Mouse (Mus musculus): Measurements from ENCODE around the gene Bnip1. TPM values are rescaled to one million over a fixed set of nuclear protein-coding genes. Genes with fewer than 3 reads are reported as not detected.

Gene Bnip1
- polyA plus RNA-seq (2012; ENCODE audit: low replicate concordance): 22.8 and 25.2 TPM in 2 replicates

DNA sequence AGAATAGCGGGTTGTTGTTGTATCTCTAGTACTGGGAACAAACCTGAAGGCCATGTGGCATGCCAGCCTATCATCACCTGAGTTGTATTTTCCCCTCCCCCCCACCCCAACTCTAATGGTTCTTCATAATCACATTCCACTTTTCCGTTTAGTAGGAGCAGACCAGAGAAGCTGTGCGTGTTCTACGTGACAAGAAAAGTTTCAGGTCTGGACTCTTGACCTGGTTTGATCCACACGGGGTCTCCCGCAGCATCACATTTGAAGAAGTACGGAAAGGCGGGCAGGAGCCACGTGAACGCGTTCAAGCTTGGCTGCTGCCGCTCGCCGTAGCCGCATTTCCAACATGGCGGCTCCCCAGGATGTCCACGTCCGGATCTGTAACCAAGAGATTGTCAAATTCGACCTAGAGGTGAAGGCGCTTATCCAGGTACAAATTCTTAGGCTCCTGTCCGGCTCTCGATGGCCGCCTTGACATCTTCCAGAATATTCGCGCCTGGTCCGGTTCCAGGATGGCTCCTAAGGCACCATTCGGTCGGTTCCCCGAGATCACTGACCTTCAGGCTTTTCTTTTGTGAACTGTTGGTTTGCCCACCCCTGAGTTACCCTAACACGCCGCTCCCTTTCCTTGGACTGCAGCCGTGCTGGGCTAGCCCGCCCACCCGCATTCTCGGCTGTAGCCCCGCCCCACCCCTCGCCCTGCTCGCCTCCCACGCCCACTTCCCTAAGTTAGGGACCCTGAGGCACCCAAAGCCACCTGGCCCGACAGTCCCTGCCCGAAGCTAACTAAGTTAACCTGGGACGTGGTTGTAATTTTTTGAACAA, at the start of gene Bnip1:
Gene Bnip1 (plus strand): TSS at position 317 of the 822 bp plus-strand sequence.

Other genes starting within 250 kb of the Bnip1 start
- gene Ergic1, start 219.6 kb upstream of the Bnip1 start, polyA plus RNA-seq (2012; ENCODE audit: low replicate concordance): 4.4 and 11.1 TPM in 2 replicates
- 22.5 and 24.3 TPM in 2 replicates for gene Dusp1, start 218.9 kb upstream of the Bnip1 start, polyA plus RNA-seq (2012; ENCODE audit: low replicate concordance)
- 10.9 and 25.6 TPM in 2 replicates for gene Atp6v0e, start 117.8 kb upstream of the Bnip1 start, polyA plus RNA-seq (2012; ENCODE audit: low replicate concordance)
- gene Crebrf, start 65.4 kb upstream of the Bnip1 start, polyA plus RNA-seq (2012; ENCODE audit: low replicate concordance): 0.70 and 3.6 TPM in 2 replicates
- 3.5 and 5.3 TPM in 2 replicates for gene Nkx2-5, start 63.9 kb downstream of the Bnip1 start, polyA plus RNA-seq (2012; ENCODE audit: low replicate concordance)
- gene Kifc5b, start 136.0 kb downstream of the Bnip1 start, polyA plus RNA-seq (2012; ENCODE audit: low replicate concordance): 31.2 and 34.1 TPM in 2 replicates
- gene Phf1, start 152.0 kb downstream of the Bnip1 start, polyA plus RNA-seq (2012; ENCODE audit: low replicate concordance): 114 and 222 TPM in 2 replicates
- gene Cuta, start 158.5 kb downstream of the Bnip1 start, polyA plus RNA-seq (2012; ENCODE audit: low replicate concordance): 267 and 527 TPM in 2 replicates
- gene Syngap1, start 160.2 kb downstream of the Bnip1 start, polyA plus RNA-seq (2012; ENCODE audit: low replicate concordance): 52.4 and 56.2 TPM in 2 replicates
- gene Zbtb9, start 192.1 kb downstream of the Bnip1 start, polyA plus RNA-seq (2012; ENCODE audit: low replicate concordance): 7.7 and 10.5 TPM in 2 replicates
- gene Bak1, start 247.9 kb downstream of the Bnip1 start, polyA plus RNA-seq (2012; ENCODE audit: low replicate concordance): 126 and 276 TPM in 2 replicates

All from leukemia stem cell, adult 10-12 weeks (primary cell).